Mouse (Mus musculus): ENCODE measurements around the gene Trak2. TPM values are rescaled to one million over a fixed set of nuclear protein-coding genes. Genes with fewer than 3 reads are reported as not detected.

Trak2 gene
- polyA plus RNA-seq, 1 experiment = 13.7 TPM

Other genes with a start within 250 kb of the Trak2 start
- 5.9 TPM for gene Casp8, start 178.1 kb downstream of the Trak2 start, polyA plus RNA-seq (2012; fragmentation: generic; extraction: Trizol)
- gene Stradb, start 92 bp upstream of the Trak2 start, polyA plus RNA-seq (2012; fragmentation: generic; extraction: Trizol) = 17.0 TPM
- not detected for gene C2cd6, start 121.5 kb upstream of the Trak2 start, polyA plus RNA-seq (2012; fragmentation: generic; extraction: Trizol)
- gene Tmem237, start 147.0 kb upstream of the Trak2 start, polyA plus RNA-seq (2012; fragmentation: generic; extraction: Trizol) = 13.7 TPM
- 0.26 TPM for gene Mpp4, start 190.0 kb upstream of the Trak2 start, polyA plus RNA-seq (2012; fragmentation: generic; extraction: Trizol)

Measured in myocyte (in vitro differentiated cells).